Mouse (Mus musculus): ENCODE results near the gene Fgfr2.
A peak's percentile ranks its signal among the peaks of the same experiment; 100 is the strongest.

Gene Fgfr2

DNA sequence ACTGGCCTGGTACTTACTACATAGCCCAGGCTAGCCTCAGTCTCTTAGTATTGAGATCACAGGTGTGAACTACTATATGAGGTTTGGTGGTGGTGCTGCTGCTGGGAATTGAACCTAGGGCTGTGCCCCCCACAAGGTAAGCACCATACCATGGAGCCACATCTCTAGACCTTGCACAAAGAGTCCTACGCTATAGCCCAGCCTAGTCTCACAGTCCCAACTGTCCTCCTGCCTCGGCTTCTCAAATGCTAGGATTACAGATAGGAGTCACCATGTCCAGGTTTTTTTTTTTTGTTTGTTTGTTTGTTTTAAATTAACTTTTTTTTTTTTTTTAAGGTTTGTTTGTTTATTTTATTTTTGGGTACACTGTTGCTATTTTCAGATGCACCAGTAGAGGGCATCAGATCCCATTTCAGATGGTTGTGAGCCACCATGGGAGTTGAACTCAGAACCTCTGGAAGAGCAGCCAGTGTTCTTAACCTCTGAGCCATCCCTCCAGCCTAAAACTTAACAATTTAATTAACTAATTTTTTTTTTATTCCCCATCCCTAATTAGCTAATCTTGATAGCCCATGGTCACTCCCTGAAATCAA is 2388.9 kb downstream of the Fgfr2 start:
- DNase-seq (ENCODE audit: low spot score) = no peak

DNA sequence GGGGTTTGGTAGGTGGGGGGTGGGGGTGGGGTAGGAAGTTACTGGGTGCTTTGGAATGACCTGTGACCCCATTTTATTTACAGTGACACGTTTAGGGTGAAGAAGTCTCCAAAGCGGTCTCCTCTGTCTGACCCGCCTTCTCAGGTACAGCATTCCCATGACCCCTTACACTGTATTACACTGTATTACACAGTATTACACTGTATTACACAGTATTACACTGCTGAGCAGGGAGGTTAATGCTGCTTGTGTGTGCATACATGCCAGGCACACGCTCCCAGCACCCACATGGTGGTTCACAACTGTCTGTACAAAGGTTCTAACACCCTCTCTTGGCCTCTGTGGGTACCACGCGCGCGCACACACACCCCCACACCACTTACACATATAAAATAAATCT is 2389.7 kb downstream of the Fgfr2 start:
- DNase-seq (ENCODE audit: low spot score) = no peak

DNA sequence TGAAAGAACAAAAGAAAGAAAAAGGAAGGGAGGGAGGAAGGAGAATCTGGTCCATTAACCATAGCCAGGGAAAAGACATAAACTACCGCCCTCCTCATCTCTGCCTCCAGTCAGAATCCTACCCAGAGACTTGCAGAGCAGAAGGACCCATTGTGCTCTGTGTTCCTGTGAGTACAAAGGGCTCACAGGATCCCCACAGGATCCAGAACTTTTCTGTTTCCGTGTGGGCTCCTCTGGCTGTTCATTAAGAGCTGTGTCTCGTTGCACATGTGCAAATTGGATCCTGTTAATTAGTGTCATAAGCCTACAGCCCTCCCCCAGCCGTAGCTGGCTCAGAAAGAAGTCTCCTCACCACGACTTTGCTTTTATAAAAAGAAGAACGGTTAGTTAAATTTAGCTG is 2390.2 kb downstream of the Fgfr2 start:
- no peak for DNase-seq (ENCODE audit: low spot score)

DNA sequence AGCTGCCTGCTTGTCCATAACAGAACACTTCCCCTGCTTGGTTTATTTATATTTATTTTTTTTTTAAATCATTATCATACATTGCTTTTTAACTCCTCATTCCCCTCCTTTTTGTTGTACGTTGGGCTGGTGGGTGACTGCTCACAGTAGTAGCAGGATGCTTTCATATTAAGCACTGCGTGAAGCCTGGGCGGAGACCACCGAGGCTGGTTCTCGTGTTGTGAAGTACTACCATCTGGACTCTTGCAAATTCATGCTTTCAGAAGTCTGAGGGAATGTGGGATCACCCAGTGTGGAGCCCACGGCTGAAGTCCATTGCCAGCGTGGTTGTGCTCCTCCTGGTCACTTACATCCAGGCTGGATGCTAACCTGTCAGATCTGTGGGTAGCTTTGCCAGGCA is 2391.4 kb downstream of the Fgfr2 start:
- no peak for DNase-seq (ENCODE audit: low spot score)

DNA sequence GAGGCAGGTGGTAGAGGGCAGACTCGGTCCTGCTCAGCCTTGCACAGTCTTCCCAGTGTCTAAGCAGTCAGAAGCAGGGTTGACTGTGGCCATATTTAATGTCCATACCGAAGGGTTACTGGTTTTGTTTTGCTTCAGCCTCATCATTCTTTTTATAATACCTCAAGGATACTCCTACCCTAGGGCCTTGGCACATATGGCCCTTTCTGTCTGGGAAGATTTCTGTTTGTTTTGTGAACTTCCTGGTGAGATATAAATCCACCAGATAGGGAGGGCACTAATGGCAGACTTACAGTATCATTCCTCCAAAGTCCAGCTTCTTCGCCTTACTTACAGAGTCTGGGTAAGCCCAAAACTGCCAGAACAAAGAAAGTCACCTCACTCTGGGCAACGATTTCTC is 2395.6 kb downstream of the Fgfr2 start:
- no peak for DNase-seq (ENCODE audit: low spot score)

DNA sequence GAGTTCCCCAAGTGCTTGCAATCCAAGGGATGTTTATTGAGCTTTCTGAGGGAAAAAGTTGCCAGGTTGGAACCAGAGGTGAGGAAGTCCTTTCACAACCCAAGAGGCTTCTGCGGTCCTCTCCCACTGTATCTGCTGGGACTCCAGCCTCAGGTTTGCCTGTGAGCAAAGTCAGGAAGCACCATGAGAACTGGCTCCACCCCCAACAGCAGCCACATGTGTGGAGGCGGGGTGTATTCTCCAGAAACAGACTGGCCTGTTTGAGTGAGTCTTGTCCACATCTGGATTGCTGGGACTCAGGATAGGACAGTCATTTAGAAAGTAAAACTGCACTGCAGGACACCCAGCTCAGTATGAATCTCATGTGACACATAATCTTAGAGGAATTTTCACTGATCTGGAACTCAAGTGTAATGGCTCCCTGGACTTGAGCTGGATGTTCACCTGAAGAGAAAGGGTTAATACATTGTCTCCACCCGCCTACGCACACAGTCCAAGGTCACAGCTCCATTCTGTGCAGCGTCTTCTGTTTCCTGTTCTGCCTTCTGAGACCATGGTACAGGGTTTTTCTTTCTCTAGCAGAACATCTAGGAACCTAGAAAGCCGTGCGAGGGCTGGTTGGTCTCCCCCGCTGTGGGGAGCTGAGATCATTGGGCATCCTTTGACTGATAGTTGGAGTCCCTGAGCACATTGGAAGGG is 2396.3 kb downstream of the Fgfr2 start:
- no peak for DNase-seq (ENCODE audit: low spot score)

DNA sequence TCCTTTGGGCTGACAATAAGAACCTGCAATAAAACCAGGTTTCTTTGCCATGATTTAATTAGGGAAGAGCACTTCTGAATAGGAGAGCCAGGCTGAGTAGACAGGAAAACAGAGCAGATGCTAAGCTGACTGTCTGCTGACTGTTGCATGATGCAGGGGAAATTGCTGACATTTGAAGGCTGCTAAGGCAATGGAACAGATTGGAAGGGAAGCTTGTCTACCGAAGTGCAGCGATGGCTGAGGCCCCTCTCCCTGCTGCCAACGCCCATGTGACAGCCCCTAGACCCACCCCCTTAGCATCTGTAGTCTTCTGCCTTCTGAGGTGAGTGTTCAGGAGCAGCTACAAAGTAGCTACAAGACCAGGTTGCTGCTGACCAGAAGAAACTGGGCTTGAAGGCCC is 2397.0 kb downstream of the Fgfr2 start:
- no peak for DNase-seq (ENCODE audit: low spot score)

DNA sequence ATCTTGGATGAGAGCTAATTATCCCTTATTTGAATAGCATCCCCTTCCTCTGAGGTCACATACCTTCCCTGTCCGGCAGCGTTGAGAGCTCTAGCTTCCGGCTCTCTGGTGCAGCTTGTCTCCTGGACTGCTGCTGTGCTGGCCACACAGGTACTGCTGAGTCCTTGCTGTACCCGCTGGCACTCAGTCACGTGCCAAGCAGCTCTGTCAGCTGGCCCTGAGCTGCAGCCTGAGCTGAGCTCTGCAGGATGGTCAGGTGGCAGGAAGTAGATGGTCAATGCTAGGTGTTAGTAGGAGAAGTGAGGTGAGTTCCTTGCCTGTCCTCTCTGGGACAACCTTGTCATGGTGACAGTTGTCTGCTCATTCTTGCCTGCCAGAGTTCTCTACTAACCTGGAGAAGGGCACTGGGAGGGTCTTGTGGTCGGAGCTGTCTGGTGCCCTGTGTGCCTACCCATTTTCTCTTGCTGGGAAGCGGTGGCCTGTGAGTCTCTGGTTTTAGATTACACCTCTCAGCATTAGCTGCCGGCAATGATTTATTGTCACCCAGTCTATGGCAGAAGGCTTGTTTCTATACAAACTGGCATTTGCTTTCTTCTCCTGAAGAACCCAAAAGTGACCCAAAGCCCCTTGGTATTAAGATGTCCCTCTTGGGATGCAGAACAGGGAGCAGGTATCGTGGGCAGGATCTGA is 2402.4 kb downstream of the Fgfr2 start:
- DNase-seq (ENCODE audit: low spot score) = peak; percentile 6

DNA sequence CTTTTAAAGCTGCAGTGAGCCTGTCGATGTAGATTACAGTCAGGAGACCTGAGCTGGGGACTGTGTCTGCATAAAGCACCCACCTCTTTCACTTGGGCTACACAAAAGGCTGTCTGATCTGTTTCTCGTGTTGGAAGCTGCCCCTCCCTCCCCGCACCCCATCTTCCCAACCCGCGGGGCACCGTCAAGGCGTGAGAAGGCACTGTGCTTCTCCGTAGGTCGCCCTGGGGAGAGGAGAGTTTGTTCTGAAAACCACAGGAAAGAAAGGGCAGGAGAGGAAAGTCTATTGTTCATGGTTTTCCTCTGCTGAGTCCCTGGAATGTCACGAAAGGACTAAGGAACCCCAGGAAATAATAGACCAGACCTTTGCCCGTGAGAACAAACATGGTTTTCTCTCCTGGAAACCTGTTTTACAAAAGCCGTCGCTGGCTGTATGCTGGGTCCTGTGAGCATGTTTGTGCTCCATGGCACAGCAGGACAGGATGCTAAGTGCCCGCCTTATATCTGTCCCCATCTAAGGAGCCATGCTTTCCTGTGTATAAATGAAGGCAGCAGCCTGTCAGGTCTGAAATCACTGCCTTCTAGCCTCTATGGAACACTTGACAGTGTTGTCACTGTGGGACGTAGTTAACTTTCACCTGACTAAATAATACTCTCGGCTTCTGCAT is 2403.1 kb downstream of the Fgfr2 start:
- DNase-seq (ENCODE audit: low spot score) = no peak

DNA sequence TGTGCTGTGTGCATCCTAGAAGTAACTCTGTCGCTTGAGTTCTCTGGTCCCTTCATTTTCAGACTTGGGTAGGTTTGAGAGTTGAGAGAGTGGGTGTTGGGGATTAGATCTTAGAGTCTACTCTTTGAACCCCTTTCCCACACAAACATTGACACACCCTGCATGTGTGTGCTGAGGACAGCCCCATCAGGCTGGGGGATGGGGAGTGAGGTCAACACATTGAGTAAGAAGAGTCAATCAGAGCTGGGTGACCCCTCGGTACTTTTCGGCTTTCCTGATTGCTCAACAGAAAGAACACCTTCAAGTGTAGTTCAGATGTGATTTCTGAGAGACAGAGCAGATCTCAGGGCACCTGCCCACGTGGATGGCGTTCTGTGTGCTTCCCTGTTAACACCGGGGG is 2406.2 kb downstream of the Fgfr2 start:
- no peak for DNase-seq (ENCODE audit: low spot score)

DNA sequence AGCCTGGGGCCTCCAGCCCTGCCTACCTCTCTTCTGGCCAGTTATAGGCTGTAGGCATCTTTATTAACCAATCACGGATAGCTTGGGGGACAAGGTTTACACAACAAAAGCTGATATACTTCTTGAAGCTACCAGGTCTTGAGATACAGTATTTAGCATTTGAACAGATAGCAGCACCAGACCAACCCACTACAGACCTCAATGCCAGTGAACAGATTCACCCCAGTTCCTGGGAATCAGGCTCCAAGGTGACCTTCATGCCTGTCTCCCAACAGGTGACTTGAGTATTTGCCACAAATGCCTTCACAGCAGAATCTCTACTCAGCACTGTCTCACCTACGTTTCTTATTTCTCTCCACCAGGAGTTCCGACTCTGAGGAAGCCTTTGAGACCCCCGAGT is 2406.8 kb downstream of the Fgfr2 start:
- DNase-seq (ENCODE audit: low spot score) = no peak

DNA sequence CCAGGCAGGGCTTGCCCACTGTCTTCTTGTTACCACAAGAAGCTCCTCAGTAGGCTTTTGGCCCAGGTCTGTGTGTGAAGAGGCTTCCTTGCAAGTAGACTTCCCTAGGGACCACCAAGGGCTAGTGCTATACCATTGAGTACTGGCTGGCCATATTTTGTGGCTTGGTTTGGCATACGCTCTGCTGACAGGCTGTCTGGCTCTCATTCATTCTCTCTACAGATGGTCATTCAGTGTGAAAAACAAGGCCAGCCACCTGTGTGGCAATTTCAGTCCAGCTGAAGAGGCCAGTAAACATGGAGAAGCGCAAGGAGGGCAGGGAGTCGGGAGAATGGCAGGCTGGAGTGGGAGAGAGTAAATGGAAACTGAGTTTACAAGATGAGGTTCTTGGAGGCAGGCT is 2407.7 kb downstream of the Fgfr2 start:
- DNase-seq (ENCODE audit: low spot score) = no peak

DNA sequence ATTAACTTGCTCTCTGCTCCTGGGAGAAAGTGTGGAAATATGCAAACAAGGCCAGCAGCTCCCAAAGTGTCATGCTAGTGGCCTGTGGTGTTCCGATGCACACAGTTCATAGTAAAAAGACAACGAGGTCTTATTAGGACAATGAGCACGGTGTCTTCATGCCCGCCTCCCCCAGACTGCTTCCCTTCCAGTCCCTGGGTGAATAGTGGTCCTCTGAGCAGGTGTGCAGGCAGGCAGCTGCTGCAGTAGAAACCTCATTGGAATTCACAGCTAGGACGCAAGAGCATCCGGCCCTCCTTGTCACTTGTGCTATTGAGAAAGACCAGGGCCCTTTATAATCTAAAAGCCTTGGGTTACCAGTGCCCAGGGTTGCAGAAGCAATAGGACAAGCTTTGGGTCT is 2409.8 kb downstream of the Fgfr2 start:
- no peak for DNase-seq (ENCODE audit: low spot score)

DNA sequence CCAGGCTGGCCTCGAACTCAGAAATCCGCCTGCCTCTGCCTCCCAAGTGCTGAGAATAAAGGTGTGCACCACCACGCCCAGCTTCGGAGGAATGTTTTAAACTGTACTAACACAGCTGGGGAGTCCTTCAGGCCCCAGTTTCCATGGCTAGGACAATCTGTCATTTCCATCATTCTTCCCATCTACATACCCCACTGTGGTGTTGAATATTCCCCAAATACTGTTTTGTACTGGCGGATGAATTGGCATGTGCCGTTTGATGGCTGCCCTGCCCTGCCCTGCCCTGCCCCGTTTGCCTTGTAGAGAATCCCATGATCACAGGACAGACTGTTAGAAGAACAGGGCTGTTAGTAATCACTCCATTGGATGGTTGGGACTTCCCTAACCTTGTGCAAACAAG is 2411.3 kb downstream of the Fgfr2 start:
- no peak for DNase-seq (ENCODE audit: low spot score)

DNA sequence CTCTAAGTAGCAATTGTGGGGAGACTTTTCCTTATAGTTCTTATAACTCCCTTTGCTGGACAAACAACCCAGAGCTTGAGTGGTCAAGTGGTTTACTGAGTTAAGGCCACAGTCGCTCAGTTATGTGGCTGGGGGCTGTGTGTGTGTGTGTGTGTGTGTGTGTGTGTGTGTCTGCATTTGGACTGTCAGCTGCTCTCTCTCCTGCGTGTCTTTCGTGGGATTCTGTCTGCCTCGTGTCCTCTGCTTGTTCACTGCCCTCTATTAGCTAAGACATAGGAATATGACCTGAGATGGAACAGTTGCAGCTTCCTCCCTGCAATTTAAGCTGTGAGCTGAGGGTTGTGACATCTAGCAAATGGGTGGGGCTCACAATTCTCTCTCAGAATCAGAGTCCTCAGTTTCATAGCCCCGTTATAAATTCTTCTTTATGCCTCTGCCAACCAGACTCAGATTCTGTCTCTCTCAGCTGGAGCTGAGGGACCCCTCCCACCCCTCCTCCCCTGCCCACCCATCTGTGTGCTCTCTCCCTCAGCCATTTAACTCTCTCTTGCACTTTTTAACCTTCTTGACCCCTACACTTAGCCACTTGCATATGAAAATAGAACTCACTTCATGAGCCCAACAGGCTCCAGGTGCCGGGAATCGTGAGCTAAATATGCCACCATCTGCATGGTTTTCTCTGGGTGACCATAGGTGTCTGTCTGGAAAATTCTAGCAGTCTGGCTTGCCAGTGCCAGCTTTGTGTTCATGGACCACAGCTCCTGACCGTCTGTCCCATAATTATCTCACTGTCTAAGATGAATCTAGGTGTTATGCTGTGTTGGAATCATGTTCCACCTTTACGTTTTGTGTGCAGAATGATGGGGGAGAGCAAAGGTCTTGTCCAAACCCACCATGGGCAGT is 2413.5 kb downstream of the Fgfr2 start:
- peak; percentile 10 for DNase-seq (ENCODE audit: low spot score)

DNA sequence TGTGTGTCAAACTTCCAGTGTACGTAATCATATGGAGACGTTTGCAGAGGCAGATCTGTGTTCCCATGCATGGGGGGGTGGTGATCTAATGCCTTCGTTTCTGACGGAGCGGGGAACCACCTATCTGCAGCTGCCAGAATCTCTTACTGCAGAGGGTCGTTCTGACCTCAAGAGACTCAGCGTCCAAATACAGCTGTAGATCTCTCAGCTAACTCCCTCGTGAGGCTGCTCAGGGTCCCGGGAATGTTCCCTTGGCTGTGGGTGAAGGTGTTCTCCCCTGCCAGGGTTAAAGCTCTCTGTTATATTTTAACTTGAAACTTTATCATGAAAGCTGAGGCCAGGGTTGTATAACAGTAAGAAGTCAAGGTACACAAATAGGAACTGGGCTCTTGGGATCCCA is 2414.2 kb downstream of the Fgfr2 start:
- DNase-seq (ENCODE audit: low spot score) = no peak

DNA sequence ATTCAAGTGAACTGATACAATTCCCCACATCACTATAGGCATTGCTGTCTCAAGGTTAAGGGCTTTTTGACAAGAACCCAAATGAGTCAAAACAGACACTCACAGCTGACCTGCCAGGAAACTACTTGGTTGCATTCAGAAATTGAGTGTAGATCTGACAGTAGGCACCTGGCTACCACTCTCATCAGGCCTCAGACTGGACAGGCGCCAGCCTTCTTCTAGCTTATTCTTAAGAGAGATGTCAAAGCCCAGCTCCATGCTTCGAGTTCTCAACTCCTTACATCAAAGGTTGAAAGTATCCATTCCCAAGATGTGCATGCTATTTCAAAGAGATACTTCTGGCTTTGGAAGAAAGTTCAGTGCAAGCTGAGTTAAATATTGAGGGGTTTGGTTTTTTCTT is 2417.9 kb downstream of the Fgfr2 start:
- no peak for DNase-seq (ENCODE audit: low spot score)

DNA sequence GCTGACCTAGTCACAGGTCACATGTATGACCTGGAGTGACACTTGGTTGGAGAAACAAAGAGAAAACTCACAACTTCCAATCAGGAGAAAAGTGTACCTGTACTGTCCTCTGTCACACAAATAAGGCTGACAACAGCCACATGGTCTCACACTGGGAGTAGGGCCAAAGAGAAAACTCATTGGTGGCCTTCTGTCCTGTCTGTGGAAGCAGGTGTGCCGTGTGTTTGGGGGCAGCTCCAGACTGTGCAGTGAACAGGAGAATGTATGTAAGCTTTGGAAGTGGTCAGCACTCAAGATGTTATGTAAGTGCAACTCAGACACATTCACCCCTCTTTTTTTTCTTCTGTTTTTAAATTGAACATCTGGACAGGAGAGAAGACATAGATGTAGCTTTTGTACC is 2421.8 kb downstream of the Fgfr2 start:
- no peak for DNase-seq (ENCODE audit: low spot score)

DNA sequence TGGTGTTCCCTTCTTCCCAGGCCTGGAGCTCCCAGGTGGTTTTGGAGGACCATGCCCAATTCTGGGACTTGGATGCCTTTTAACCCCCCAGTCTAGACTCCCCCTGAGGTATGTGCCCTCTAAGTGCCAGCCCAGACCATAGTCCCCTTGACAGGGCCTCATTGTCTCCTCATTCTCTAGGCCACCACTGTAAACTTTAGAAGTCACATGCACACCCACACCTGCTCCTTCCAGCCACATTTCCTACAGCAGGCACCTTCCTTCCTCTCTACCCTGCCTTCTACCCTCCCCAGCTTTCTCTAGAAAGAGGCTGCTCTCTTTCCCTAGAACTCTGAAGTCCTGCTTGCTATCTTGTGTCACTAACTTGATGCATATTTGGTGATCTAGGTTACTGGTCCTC is 2424.7 kb downstream of the Fgfr2 start:
- no peak for DNase-seq (ENCODE audit: low spot score)

DNA sequence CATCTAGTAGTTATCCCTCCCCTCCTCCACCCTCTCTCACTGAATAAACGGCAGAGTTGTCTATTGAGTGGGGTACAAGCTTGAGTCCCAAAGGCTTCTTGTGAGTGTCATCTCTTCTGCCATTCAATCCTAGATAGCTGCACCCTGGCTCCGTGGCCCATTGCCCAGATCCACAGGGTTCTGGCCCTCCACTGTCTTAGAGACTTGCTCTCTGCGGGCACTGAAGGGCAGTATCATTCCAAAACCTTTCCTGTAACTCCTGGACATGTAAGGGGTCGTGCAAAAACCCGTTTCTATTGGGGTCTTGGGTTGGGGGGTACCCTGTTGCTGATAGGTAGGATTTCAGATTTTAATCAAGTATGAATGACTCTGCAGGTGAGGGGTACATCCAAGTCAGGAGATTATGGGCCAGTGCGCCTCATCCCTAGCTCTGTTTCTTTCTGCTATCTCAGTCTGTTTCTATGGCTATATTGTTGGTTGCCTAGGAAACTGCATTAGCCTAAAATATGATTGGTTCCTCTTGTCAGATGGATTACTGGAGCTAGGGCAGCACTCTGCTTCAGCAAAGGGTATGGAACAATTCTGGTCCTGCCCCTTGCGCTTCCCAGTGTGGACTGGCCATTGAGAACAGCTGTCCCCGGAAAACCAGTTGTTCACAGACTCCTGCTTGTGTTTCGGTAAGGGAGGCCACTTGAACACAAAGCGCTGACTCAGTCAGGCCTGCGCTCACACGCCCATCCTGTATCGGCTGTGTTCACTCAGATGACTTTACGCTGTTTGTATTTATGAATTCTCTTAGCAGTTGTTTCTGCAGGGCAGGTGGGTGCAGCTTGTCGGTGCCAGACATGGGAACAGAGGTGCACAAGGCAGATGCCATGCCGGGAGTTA is 2426.6 kb downstream of the Fgfr2 start:
- DNase-seq (ENCODE audit: low spot score) = no peak

Data from lung, postnatal 25 days (tissue).